Mouse (Mus musculus) embryonic facial prominence, embryonic 14.5 days (tissue): ENCODE results near the gene Tagln2. TPM values are rescaled to one million over a fixed set of nuclear protein-coding genes. Genes with fewer than 3 reads are reported as not detected.

ENCODE experiments used
- ATAC-seq: fragments of 200-750 bp; cut with Nextera tagmentation; 2 replicates; pipeline ENCODE4 v1.8.0; 2017; ENCODE audit warnings: low read depth, moderate number of reproducible peaks, moderate TSS enrichment
- DNase-seq: peaks from one replicate; pipeline ENCODE4 v3.0.0-alpha.2; 2015; ENCODE audit warnings: low spot score
- H3K27ac ChIP-seq: fragments of 300-500 bp; sonication (generic); replicated peaks from 2 replicates; pipeline ENCODE4 v1.5.1; 2014; ENCODE audit warnings: low read depth, mild to moderate bottlenecking, low read length, moderate library complexity
- H3K27me3 ChIP-seq: fragments of 300-500 bp; sonication (generic); replicated peaks from 2 replicates; pipeline ENCODE4 v1.6.1; 2014; ENCODE audit warnings: low read length; ENCODE audit not compliant: control insufficient read depth, insufficient read depth
- H3K36me3 ChIP-seq: fragments of 300-500 bp; sonication (generic); 2 replicates; pipeline ENCODE4 v1.6.1; 2014; ENCODE audit warnings: low read length, mixed read lengths; ENCODE audit not compliant: control insufficient read depth, insufficient read depth
- H3K4me1 ChIP-seq: fragments of 300-500 bp; sonication (generic); 2 replicates; pipeline ENCODE4 v1.6.1; 2014; ENCODE audit warnings: antibody characterized with exemption, low read length; ENCODE audit not compliant: control insufficient read depth, insufficient read depth
- H3K4me2 ChIP-seq: fragments of 300-500 bp; sonication (generic); 2 replicates; pipeline ENCODE4 v1.6.1; 2014; ENCODE audit warnings: low read depth, mild to moderate bottlenecking, low read length, moderate library complexity, mixed read lengths
- H3K4me3 ChIP-seq: fragments of 300-500 bp; sonication (generic); 2 replicates; pipeline ENCODE4 v1.5.1; 2014; ENCODE audit warnings: low read depth, mild to moderate bottlenecking, low read length
- H3K9ac ChIP-seq: fragments of 300-500 bp; sonication (generic); 2 replicates; pipeline ENCODE4 v1.6.1; 2014; ENCODE audit warnings: low read depth, mild to moderate bottlenecking, low read length, moderate library complexity, mixed read lengths
- H3K9me3 ChIP-seq: fragments of 300-500 bp; sonication (generic); 2 replicates; pipeline ENCODE4 v1.6.1; 2016; ENCODE audit warnings: low read length; ENCODE audit not compliant: control insufficient read depth
- WGBS: fragments of 180-500 bp; shearing (Covaris S2); extraction: QIAGEN DNeasy Blood & Tissue Kit; methylation state at CpG from one replicate; pipeline ENCODE4 v1.1.7; 2014; 5-methylcytosine and 5-hydroxymethylcytosine counted together
- polyA plus RNA-seq: library from polyadenylated mRNA; unstranded; fragments of >200 nt; fragmentation: Nextera tagmentation; extraction: Ambion mirVana; gene quantifications from 2 replicates; pipeline ENCODE4 v1.2.1, GENCODE M21; 2014

The Tagln2 gene
- polyA plus RNA-seq, 1 experiment from 2014 or later, result 231 TPM

DNA sequence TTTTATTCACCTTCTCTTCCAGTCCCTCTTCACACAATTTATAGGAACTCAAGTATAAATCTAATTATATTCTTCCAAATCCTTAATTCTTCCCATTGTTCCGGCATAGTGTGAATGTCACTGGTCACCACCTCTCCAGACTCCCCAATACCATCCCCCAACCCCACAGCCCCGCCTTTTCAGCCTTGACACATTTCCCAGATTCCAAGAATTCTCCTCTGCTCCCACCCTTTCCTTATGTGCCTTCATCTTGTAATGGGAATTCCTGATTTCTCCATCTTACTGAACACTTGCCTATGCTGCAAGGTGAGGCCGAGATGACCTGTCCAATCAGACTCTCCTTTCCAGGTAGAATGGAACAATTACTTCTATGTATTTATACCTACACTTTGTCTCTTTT, 41.8 kb upstream of the Tagln2 start:
- Histone ChIP-seq H3K4me1 (no peaks in the 10 kb centered on the region), H3K27me3 (no peaks in the 10 kb centered on the region), H3K36me3 (no peaks in the 10 kb centered on the region), H3K27ac (no peak overlapping the region), H3K9ac (no peak overlapping the region), H3K9me3 (no peaks in the 10 kb centered on the region), H3K4me3 (no peak overlapping the region), H3K4me2 (no peak overlapping the region)
- ATAC-seq (no peak), DNase-seq (no peak)
- WGBS, result 83% methylated on average over 3 of the region's 3 CpGs

DNA sequence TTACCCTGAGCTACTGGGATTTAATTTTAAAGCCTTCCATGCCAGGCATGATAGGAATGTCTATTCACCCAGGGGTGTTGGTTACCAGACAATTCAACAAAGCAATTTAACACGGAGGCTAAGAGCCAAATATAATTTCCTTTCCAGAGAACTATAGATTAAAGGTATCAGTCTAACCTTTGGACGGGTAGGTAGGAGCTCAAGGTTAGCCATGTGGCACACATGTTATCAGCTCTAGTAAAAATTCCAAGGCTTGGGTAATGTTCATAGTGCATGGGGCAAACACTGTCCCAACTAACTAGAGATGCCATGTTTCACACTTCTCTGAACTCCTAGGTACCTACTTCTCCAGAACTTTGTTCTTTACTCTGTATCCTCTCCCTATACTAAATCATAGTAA, 38.2 kb upstream of the Tagln2 start:
- 62% methylated on average over 2 of the region's 2 CpGs for WGBS

DNA sequence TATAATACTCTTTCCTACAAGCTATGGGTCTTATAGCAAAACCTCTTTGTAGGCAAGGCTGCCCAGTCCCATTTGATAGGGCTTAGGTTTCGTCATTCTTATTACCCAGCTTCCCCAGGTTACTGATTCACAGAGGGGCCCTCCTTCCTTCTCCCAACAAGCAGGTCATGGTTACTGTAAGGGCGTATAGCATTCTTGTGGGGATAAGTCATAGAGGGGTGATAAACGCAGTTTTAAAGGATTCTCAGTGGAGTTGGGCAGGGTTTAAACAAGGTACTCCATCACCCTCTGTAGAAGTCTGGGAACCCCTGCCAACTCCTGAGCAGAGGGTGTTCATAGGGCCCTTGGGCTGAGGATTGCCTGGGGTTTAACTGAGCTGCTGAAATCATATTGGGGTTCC, 37.3 kb upstream of the Tagln2 start:
- 80% methylated on average over 3 of the region's 3 CpGs for WGBS
- Histone ChIP-seq H3K27me3 (no peaks in the 10 kb centered on the region), H3K9ac (no peak overlapping the region), H3K4me2 (no peak overlapping the region), H3K4me1 (no peaks in the 10 kb centered on the region), H3K4me3 (no peak overlapping the region), H3K36me3 (no peaks in the 10 kb centered on the region), H3K9me3 (no peaks in the 10 kb centered on the region), H3K27ac (no peak overlapping the region)
- no peak for DNase-seq
- no peak for ATAC-seq

More for the DNA sequence above, 38.2 kb upstream of the Tagln2 start:
- ATAC-seq (no peak), DNase-seq (no peak)
- Histone ChIP-seq H3K27me3 (no peaks in the 10 kb centered on the region), H3K9ac (no peak overlapping the region), H3K4me3 (no peak overlapping the region), H3K9me3 (no peaks in the 10 kb centered on the region), H3K36me3 (no peaks in the 10 kb centered on the region), H3K4me2 (no peak overlapping the region), H3K27ac (no peak overlapping the region), H3K4me1 (no peaks in the 10 kb centered on the region)

DNA sequence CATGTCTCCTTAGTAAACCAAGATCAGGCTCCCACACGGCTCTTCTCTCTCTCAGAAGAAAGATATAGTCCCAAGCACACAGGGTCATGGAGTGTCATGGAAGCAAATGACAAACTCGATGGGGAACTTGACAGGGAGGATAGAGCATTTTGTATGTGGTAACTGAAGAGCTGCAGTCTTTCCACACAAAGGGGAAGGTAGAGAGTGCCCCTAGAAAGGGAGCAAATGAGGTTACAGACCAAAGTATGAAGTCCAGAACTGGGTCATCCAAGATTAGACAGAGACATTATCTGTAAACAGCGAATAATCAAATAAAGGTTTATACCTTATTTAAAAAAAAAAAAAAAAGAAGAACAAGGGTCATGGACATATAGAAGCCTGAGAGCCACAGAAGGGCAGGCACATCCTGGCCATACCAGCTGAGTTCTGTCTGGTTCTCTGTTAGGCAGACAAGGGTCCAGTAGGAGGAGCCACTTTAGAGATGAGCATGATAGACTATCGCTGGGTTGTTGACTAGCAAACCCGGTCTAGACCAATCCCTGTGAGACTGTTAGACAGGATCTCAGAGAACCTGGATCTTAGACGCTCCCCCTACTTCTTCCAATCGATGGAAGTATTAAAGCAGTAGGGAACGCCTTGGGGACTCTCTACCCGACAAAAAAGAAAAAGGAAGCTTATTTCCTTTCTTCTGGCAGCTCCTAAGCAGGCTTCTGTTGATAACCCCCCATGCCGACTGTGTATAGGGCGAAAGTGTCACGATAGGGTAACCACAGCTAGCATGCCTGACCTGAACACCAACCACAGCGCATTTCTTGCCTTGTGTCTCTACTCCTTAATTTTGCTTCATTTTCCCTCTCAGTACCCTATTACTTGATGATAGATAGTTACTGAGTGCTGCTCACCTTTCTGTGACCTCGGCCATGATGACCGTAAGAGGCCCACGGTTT, 36.2 kb upstream of the Tagln2 start:
- H3K9ac ChIP-seq, result no peak overlapping the region
- no peak for ATAC-seq
- H3K4me2 ChIP-seq, result no peak overlapping the region
- H3K36me3 ChIP-seq, result no peaks in the 10 kb centered on the region
- no peak for DNase-seq
- H3K4me3 ChIP-seq, result no peak overlapping the region
- no peak overlapping the region for H3K27ac ChIP-seq
- H3K4me1 ChIP-seq, result no peaks in the 10 kb centered on the region
- WGBS, result 83% methylated on average over 16 of the region's 16 CpGs
- H3K9me3 ChIP-seq, result no peaks in the 10 kb centered on the region
- H3K27me3 ChIP-seq, result no peaks in the 10 kb centered on the region

DNA sequence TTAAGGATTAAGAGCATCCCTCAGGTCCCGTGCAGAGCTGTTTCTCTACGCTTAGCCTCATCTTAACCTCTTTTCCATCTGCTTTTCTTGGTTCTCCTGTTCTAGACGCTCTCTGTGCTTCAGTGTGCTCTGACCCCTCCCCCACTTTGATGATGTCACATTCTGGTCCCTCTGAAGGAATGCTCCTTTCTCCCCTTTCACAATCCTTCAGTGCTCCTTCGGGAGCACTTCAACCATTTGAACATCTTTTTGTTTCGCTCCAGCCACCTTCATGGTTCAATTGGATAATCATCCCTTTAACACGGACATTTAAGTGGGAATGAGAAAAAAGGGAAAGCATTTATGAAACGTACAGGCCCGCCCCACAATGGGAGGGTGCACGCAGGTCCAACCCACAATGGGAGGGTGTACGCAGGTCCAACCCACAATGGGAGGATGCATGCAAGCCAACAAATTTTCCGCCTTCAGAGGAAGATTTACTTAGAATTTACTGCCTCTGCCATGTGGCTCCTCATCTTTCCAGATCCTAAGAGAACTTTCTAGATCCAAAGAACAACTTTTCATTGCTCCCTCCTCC, 31.5 kb upstream of the Tagln2 start:
- WGBS, result 71% methylated on average over 11 of the region's 11 CpGs
- H3K4me1 ChIP-seq, result no peaks in the 10 kb centered on the region
- no peak overlapping the region for H3K9ac ChIP-seq
- ATAC-seq (no peak), DNase-seq (no peak)
- H3K4me2 ChIP-seq, result no peak overlapping the region
- no peak overlapping the region for H3K27ac ChIP-seq
- no peaks in the 10 kb centered on the region for H3K36me3 ChIP-seq
- no peaks in the 10 kb centered on the region for H3K9me3 ChIP-seq
- no peaks in the 10 kb centered on the region for H3K27me3 ChIP-seq
- no peak overlapping the region for H3K4me3 ChIP-seq

DNA sequence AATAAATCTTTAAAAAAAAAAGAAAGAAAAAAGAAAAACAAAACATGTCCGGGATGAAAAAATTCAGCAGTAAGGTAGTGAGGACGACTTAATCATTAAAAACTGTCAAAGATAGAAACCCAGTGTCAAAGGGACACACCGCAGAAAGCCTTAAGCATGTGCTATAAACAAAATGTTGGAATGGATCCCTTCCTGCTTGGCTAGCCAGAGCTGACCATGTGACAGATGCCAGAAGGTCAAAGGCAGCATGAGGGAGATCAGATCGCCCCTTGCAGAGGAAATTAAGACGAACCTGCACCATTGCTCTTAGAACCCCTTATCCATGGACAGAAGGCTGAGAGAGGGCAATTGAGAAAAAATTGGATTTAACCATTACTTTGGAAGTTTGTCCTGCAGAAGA, 30.5 kb upstream of the Tagln2 start:
- 72% methylated on average over 5 of the region's 5 CpGs for WGBS

DNA sequence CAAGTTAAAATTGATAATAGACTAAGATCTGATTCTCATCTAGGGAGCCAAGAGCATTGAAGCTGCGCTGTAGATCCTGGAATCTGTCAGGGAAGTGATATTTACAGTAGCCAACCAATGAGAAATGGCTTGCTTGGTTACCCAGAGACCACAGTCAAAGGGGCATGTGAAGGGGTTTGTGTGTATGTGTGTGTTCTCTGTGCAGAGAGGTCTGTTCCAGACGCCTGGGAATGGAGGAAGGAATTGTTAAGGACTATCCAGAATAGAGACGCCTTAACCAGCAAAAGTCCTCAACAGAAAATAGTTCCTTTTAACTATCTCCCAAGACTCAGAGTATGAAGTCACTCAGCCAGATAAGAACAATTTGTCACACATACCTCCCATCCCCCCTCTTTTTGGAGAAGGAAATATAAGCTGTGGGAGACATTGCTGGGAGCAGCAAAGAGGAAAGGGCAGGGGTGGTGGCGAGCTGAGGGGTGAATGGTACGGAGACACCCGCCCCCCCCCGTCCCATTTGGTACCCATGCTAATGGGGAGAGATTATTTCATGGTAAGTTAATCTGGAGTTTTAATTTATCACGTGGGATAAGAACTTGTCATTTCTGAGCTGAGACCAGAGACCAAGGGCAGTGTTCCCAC, 29.9 kb upstream of the Tagln2 start:
- H3K27ac ChIP-seq, result no peak overlapping the region
- H3K9ac ChIP-seq, result no peak overlapping the region
- 59% methylated on average over 8 of the region's 8 CpGs for WGBS
- no peak overlapping the region for H3K4me2 ChIP-seq
- H3K4me3 ChIP-seq, result no peak overlapping the region
- DNase-seq (no peak), ATAC-seq (no peak)
- no peaks in the 10 kb centered on the region for H3K36me3 ChIP-seq
- H3K4me1 ChIP-seq, result no peaks in the 10 kb centered on the region
- H3K9me3 ChIP-seq, result no peaks in the 10 kb centered on the region
- H3K27me3 ChIP-seq, result no peaks in the 10 kb centered on the region

More for the DNA sequence above, 30.5 kb upstream of the Tagln2 start:
- ATAC-seq (no peak), DNase-seq (no peak)
- Histone ChIP-seq H3K4me1 (no peaks in the 10 kb centered on the region), H3K9me3 (no peaks in the 10 kb centered on the region), H3K36me3 (no peaks in the 10 kb centered on the region), H3K27ac (no peak overlapping the region), H3K27me3 (no peaks in the 10 kb centered on the region), H3K4me2 (no peak overlapping the region), H3K9ac (no peak overlapping the region), H3K4me3 (no peak overlapping the region)

DNA sequence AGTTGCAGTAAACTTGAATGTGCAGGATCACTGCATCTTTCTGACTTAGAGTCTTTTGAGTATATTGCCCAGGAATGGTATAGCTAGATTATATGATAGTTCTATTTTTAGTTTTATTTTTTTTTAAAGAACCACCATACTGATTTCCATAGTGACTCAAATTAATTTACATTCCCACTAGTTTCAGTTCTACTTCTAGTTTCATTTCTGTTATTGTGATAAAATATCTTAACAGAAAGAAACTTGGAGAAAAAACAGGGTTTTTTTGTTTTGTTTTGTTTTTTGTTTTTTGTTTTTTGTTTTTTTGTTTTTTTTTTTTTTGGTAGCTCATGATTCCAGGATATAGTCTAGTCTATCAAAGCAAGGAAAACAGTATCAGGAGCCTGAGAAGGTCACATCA, 26.9 kb upstream of the Tagln2 start:
- DNase-seq, result no peak
- ATAC-seq, result no peak
- Histone ChIP-seq H3K27ac (no peak overlapping the region), H3K4me3 (no peak overlapping the region), H3K27me3 (no peaks in the 10 kb centered on the region), H3K36me3 (no peaks in the 10 kb centered on the region), H3K4me2 (no peak overlapping the region), H3K9me3 (no peaks in the 10 kb centered on the region), H3K4me1 (no peaks in the 10 kb centered on the region), H3K9ac (no peak overlapping the region)
